Mouse (Mus musculus) ZHBTc4 (cell line): ENCODE data around the gene Tmem97.

ENCODE experiments used
- DNase-seq: peaks from one replicate; pipeline ENCODE4 v3.0.0-alpha.2; 2011; ENCODE audit warnings: low read depth, low spot score

Gene Tmem97

DNA sequence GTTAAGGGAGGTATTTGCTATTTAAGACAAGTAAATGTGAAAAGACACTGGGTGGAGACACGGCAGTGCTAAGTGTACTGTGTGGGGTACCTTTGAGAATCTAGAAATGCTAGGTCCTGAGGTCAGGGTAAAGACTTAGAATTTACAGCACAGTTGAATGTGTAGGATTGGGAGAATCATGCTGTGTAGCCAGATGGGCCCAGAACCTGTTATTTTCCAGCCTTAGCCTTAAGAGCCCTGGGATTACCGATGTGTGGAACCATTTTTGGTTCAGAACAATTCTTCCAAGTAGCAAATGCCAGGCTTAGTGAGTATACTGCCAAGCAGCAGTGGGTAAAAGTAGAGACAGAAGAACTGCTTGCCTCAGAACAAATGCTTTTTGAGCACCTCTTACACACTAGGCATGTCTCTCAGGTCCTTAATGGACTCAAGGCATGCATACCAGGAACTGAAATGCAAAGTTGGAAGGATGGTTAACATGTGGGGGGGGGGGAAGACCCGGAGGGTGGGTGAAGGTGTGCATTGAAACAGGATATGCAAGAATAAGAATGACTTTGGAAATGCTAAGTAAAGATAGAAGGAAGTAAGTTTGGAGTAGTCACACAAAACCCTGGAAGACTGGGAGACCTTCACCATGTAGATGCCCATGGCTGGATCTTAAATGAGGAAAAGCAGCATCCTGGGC, 37.3 kb downstream of the Tmem97 start:
- DNase-seq = peak; percentile 61

DNA sequence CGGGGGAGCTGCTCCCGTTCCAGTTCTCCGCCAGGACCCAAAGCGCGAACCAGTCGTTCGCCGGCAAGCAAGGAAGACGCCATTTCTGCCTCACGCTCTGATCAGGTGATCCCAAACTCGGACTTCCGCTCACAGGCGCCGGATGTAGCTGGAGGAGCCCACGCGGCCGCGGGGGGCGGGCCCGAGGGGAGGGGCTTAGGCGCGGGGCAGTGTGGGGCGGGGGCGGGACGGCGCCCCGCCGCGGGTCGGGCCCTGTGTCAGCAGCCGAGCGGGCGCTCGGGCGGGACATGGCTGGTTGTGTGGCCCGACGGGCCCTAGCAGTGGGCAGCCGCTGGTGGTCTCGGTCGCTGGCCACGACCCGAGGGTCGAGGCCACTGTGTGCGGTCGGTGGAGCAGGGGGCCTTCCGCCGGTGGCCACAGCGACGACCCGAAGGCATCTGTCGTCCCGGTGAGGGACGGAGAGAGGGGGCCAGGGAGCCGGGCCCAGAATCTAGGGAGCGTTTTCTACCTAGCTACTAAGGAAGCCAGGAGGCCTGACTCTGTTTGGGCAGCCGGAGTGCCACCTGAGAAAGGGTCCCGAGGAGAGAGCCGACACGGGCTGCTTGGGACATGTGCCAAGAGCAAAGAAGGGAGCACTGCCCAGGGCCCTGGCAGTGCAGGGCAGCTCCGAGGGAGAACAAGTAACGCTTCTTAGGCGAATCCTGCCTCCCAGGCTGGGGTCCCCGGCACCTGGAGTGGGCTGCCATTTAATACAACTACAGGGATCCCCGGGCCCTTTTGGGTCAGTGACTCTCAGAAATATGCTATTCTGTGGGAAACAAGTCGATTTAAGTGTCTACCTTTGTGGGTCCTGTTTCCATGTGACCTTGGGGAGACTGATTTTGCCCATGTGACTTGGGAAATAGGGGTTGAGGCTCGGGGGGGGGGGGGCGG, 38.3 kb downstream of the Tmem97 start, which contains the start of the genes Tmem199 and Poldip2:
Gene Tmem199, minus strand, starts transcription at position 148 of the 933 bp plus-strand sequence.
Gene Poldip2, plus strand, starts transcription at position 169 of the 933 bp plus-strand sequence.
- peak; percentile 97 for DNase-seq

DNA sequence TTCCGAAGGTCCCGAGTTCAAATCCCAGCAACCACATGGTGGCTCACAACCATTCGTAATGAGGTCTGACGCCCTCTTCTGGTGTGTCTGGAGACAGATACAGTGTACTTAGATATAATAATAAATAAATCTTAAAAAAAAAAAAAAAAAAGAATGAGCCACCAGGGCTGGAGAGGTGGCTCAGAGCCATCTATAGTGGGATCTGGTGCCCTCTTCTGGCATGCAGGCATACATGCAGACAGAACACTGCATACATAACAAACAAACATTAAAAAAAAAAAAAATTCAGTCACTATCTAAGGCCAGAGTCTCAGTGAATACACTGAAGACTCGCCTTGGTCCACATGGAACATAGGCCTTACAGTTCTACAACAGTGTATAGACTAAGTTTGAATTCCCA, 41.4 kb downstream of the Tmem97 start:
- DNase-seq = peak; percentile 60

DNA sequence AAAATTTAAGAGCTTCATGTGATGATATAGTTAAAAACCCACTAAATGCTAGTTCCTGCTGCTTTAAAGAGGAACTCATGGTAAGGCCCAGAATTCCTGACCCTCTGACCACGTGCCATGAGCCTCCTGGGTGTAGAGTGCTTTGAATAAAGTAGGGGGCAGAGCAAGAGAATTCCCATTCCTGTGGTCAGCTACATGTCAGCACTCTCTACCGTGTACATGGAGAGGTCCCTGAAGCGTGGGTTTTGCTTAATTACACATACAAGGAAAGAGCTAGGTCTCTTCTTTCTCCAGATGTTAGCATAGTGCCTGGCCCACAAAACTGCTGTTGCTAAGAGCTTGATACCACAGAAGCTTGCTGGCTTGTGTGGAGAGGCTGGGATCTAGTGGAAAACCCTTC, 45.1 kb downstream of the Tmem97 start:
- DNase-seq = no peak

DNA sequence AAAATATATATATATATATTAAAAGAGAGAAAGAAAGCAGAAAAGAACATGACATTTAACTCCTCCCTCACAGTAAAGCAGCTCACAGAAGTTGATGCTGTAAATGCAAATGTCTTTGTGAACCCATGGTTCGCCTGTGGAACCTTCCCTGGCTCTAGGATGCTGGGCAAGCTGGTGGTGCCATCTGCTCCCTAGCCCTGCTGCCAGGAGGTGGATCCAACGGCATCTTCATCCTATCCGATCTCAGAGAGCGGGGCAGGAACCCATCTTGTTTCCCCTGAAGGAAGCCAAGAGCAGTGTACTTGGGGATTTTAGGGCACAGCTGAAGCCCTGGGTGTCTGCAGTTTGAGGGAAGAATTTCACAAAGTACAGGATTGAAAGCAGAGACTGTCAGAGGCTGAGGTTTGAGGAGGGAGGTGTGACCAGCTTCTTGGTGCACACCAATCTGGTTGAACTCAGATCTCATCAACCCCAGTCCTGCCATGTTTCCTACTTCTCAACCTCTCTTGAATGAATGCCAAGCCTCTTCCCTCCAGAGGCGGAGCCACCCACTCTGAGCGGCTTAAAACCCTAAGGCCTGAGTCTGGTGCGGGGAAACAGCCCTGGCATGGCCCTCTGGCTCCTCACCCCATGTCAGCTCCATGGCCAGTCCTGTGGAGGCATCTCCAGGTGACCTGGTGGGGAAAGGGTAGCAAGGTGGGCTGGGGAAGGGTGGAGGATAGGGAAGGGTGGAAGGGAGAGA, 47.5 kb downstream of the Tmem97 start, which contains the start of gene Sebox:
Gene Sebox, plus strand, starts transcription at position 539 of the 742 bp plus-strand sequence.
- no peak for DNase-seq

DNA sequence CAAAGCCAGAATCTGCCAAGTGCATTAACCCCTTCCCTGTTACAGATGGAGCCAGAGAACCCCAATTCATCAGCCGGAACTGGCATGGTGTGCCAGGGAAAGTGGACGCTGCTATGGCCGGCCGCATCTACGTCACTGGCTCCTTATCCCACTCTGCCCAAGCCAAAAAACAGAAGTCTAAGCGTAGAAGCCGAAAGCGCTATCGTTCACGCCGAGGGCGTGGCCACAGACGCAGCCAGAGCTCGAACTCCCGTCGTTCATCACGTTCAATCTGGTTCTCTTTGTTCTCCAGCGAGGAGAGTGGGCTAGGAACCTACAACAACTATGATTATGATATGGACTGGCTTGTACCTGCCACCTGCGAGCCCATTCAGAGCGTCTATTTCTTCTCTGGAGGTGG, 49.0 kb downstream of the Tmem97 start:
- peak; percentile 54 for DNase-seq

DNA sequence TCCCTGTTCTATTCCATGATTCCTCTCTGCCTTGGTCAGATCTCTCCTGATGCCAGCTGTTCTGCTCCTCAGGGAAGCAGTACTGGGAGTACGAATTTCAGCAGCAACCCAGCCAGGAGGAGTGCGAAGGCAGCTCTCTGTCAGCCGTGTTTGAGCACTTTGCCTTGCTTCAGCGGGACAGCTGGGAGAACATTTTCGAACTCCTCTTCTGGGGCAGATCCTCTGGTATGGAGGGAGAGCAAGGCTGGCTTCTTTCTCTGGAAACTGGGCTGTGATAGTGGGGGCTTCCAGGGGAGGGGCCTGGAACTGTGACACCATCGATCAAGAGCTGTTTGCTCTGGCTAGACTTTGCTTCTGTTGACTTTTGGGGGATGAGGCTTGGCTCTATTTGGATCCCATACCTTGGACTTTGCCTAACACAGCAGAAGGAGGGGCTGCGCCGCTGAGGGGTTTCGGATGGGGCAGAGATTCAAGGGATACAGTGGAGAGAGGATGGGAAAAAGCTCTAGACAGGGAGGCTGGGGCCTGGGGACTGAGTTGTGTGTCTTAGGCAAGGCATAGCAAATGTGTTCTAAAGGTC, 49.9 kb downstream of the Tmem97 start:
- DNase-seq = no peak

DNA sequence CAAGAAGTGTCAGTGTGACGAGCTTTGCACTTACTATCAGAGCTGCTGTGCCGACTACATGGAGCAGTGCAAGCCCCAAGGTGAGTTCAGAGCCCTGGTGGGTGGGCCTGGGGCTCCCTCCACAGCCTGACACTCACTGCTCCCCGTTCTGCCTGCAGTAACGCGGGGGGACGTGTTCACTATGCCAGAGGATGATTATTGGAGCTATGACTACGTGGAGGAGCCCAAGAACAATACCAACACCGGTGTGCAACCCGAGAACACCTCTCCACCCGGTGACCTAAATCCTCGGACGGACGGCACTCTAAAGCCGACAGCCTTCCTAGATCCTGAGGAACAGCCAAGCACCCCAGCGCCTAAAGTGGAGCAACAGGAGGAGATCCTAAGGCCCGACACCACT, 51.0 kb downstream of the Tmem97 start:
- DNase-seq = no peak

DNA sequence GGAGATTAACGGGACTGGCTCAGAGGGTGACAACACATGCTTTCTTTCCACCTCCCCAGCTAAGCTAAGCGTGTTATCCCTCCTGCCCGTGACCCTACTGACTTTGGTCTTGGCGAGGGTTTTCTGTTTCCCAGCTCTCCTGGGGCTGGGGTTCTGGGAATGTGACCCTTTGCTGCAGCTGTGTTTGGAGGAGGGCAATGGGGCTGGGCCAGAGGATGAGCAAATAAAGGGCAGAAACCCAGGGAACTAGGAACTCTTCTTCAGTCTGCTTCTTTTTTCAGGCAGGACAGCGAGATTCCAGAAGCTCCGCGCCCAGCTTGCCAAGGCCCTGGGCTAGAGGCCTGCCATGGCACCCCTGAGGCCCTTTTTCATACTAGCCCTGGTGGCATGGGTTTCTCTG, 51.6 kb downstream of the Tmem97 start, which contains the start of gene Vtn:
Gene Vtn, plus strand, starts transcription at position 88 of the 400 bp plus-strand sequence.
- no peak for DNase-seq

DNA sequence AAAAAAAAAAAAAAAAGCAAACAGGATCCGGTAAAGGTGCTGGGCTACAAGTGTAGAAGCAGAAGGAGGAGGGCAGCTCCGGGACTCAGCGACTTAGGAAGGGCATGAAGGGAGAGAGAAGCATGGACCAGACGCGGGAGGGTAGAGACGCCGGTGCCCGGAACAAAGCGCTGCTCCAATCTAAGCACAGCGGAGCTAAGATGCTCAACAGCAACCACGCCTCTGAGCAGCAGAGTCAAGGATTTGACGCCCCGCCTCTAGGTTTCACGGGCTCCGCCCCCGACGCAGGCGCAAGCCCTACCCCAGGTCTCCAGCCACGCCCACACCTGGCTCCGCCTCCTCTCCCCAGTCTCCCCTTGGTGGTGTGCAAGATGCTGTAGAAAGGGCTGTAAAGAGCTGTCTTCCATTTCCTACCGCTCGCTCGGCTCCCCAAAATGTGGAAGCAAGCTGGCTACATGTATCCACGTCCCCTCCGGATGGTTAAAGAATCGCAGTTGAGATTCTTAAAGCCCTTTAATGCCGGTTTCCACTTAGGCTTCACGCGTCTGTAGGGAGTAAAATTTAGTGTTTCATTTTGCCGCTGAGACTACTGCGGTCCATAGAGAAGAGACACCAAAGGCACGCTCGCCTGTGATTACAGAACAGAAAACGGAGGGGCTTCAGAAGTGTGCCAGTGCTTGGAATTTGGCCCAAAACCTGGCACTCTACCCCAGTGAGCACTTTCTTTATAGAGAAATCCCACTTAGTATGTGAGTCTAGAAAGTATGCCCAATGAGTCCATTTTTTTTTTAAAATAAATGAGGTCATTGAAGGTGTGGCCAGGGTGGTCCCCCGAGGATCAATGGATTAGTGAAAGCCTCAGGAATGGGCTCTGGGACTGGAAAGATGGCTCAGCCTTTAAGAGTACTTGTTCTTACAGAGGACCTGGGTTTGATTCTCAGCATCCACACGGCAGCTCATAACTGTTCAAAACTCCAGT, 52.7 kb downstream of the Tmem97 start, which contains the start of gene Sarm1:
Gene Sarm1, minus strand, starts transcription at position 211 of the 979 bp plus-strand sequence.
- peak; percentile 98 for DNase-seq

DNA sequence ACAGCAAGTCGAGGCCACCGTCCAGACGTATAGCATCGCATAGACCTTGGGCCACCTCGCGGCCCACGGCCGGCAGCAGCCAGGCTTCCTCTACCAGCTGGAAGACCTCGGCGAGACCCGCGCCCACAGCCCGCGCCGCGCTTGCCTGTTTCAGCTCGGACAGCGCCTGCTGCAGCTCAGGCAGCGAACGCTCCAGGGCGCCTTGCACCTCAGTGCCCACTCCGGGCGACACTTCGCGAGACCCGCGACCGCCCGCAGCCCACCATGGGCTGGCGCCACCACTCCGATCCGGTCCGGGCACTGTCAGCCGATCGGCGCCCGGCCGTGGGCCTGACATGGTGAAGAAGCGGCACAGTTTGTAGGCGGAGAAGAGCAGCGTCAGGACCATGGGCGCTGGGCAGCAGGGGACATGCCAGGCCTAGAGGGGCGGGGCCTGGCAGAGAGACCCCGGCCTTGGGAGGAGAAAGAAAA, 53.5 kb downstream of the Tmem97 start:
- DNase-seq = peak; percentile 38

DNA sequence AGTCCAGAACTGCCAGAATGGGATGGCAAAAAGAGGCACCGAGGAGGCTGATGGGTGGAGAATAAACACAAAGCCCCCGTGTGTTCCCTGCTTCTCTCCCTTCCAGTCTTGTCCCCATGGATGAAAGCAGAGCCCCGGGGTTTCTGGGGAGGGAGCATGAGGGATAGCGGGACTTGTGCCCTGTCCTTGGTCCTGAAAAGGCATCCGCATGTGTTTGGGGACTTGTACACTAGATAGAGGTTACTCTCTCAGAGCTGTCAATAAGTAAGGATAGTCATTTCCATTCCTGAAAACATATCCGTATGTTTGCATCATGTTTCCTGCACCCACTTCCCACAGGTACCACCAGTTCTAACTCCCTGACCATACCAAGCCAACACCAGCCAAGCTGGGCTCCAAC, 54.7 kb downstream of the Tmem97 start:
- peak; percentile 75 for DNase-seq
